Mouse (Mus musculus) kidney, adult 10 weeks (tissue): Measurements from ENCODE around the gene Myl4. TPM values are rescaled to one million over a fixed set of nuclear protein-coding genes. Genes with fewer than 3 reads are reported as not detected.

Experiments used
- polyA plus RNA-seq: library from polyadenylated mRNA; stranded (reverse); fragments of 350-450 nt; fragmentation: Illumina TruSeq; extraction: RNeasy Lipid Tissue Mini Kit (QIAGEN cat#74804); gene quantifications from one replicate; pipeline ENCODE4 v1.2.3, GENCODE M21; 2014; ENCODE audit warnings: low read depth, low replicate concordance

Gene Myl4
- polyA plus RNA-seq: 0.77 TPM

DNA sequence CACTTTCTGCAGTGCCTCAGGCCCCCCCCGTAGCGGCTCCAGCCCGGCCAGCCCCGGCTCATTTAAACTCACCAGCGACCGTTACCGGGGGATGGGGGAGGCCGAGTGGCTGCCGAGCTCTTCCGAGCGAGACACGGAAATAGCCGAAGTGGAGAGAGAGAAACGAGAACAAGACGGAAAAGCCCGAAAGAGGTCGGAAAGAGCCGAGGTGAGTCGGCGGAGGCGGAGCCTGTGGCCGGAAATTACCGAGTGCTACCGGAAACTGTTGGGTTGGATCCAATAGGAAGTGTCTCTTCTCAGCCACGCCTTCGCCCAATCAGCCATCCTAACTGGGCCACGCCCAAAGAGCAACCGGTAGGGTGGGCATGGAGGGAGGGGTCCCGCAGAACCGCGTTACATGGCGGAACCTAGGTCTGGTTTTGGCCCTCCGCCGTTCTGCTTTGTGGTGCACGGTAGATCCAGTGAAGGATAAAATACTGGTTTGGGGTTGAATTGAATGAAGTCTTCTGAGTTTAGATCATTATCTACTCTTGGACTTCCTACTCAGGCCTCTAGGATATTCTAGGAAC, at the start of gene Myl4, which contains the start of gene Cdc27:
Gene Myl4 (plus strand): TSS at position 258 of the 569 bp plus-strand sequence.
Gene Cdc27 (minus strand): TSS at position 215 of the 569 bp plus-strand sequence.

DNA sequence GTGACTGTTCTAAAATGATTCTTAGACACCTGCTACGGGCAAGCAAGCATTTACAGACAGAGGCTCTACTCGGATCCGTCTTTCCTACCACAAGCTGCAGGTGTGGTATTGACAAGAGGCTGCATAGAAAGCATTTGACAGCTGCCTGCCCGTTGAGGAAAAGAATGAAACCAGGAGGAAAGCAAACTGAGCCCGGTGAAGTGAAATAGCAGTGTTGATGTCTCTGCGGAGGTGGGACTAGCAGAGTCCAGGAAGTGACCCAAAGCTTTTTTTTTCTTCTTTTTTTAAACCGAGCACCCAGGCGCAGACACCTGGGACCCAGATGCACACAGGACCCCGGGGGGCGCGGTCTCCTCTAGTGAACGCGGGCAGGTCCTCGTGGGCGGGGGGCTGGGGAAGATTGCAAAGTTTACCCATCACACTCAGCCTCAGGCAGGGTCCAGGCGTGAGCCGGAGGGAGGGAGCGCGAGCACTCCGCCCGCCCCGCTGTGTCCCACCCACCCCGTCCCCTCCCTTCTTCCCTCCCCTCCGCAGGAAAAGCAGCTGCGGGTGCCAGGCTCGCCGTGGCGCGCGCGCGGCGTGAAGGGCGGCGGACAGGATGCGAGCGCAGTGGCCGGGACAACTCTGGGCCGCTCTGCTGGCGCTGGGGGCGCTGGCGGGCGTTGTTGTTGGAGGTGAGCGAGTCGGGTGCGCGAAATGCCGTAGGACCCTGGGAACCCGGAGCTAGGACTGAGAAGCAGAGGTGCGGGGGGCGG, 57.2 kb downstream of the Myl4 start, which contains the start of gene Itgb3:
Gene Itgb3 (plus strand): TSS at position 510 of the 755 bp plus-strand sequence.

Other genes with a start within 250 kb of the Myl4 start
- 20.2 TPM for gene Kansl1, start 81.8 kb upstream of the Myl4 start, polyA plus RNA-seq
- 58.4 TPM for gene Cdc27, start within 50 bp of the Myl4 start, polyA plus RNA-seq
- 0.77 TPM for gene Itgb3, start 57.3 kb downstream of the Myl4 start, polyA plus RNA-seq
- 0.04 TPM for gene Gm11639, start 135.0 kb downstream of the Myl4 start, polyA plus RNA-seq